In genomic region chr13:59939886-59940285, GRCm38 (mm10) we compare ENCODE assay signal across 25 mouse cellular contexts.
DNase-seq lines count a peak whose midpoint lies in the region; ATAC-seq lines count a peak whose summit lies in the region.
"Had no signal": no experiment of that assay in that cellular context is flagged by ENCODE, and none has a peak within 500 bp of the region (broad histone marks: within the 10 kb centered on the region; RNA-seq: fewer than 3 reads in every experiment).

No protein-coding gene starts in this region.

- H3K4me3 ChIP-seq in limb, embryonic 12.5 days (replicated peaks), result no peak overlapping the region
- H3K4me3 ChIP-seq in limb, embryonic 10.5 days, result no peak overlapping the region
- no peak overlapping the region for H3K4me3 ChIP-seq in limb, embryonic 13.5 days
- H3K4me3 ChIP-seq: embryonic facial prominence, embryonic 10.5 days; embryonic facial prominence, embryonic 12.5 days; forebrain, embryonic 13.5 days; forebrain, embryonic 15.5 days had no signal

- H3K27ac ChIP-seq in limb, embryonic 12.5 days, result no peak overlapping the region
- H3K27ac ChIP-seq in limb, embryonic 10.5 days, result no peak overlapping the region
- no peak overlapping the region for H3K27ac ChIP-seq in limb, embryonic 13.5 days
- H3K27ac ChIP-seq: embryonic facial prominence, embryonic 10.5 days; embryonic facial prominence, embryonic 12.5 days; forebrain, embryonic 13.5 days; forebrain, embryonic 15.5 days had no signal

- no peak for DNase-seq in limb, embryonic 10.5 days (ENCODE audit: low spot score)
- peak; percentile 1 for DNase-seq in 416B (ENCODE audit: low read depth)
- DNase-seq in forelimb bud, embryonic 11.5 days (ENCODE audit: low read depth, low spot score), result peak; percentile 39
- no peak for DNase-seq in natural killer cell, adult 2 months (ENCODE audit: low spot score in 2 of 2)
- no peak for DNase-seq in gastrocnemius, postnatal 36 days
- DNase-seq: adrenal gland, adult 8-10 months; adrenal gland, postnatal 14 days; adrenal gland, postnatal 36 days; B cell, adult 2 months; cerebellum, adult 11-12 months; cerebellum, adult 2 months; cerebellum, adult 9-10 months; cerebellum, postnatal 10 days; cerebellum, postnatal 25 days had no signal

- peaks cover 26% of the 10 kb centered on the region for H3K4me1 ChIP-seq in limb, embryonic 12.5 days (replicated peaks)
- H3K4me1 ChIP-seq in limb, embryonic 10.5 days, result peaks cover 45% of the 10 kb centered on the region
- H3K4me1 ChIP-seq in limb, embryonic 13.5 days, result peaks cover 26% of the 10 kb centered on the region

- no peaks in the 10 kb centered on the region for H3K9me3 ChIP-seq in limb, embryonic 12.5 days
- H3K9me3 ChIP-seq in limb, embryonic 10.5 days (replicated peaks), result no peaks in the 10 kb centered on the region
- no peaks in the 10 kb centered on the region for H3K9me3 ChIP-seq in limb, embryonic 13.5 days
- H3K9me3 ChIP-seq: embryonic facial prominence, embryonic 10.5 days; embryonic facial prominence, embryonic 12.5 days; forebrain, embryonic 13.5 days; forebrain, embryonic 15.5 days had no signal

- intact Hi-C loops in gastrocnemius, postnatal 36 days (cut with DNase I), result no loop called here

- H3K36me3 ChIP-seq in limb, embryonic 12.5 days, result no peaks in the 10 kb centered on the region
- no peaks in the 10 kb centered on the region for H3K36me3 ChIP-seq in limb, embryonic 10.5 days
- H3K36me3 ChIP-seq in limb, embryonic 13.5 days, result no peaks in the 10 kb centered on the region
- H3K36me3 ChIP-seq: embryonic facial prominence, embryonic 10.5 days; embryonic facial prominence, embryonic 12.5 days; forebrain, embryonic 15.5 days; G1E had no signal

- no peak overlapping the region for H3K4me2 ChIP-seq in limb, embryonic 12.5 days
- no peak overlapping the region for H3K4me2 ChIP-seq in limb, embryonic 13.5 days (replicated peaks)
- H3K4me2 ChIP-seq: embryonic facial prominence, embryonic 12.5 days; forebrain, embryonic 13.5 days; forebrain, embryonic 15.5 days had no signal

- H3K9ac ChIP-seq in limb, embryonic 12.5 days (replicated peaks), result no peak overlapping the region
- H3K9ac ChIP-seq in limb, embryonic 13.5 days, result no peak overlapping the region
- H3K9ac ChIP-seq: embryonic facial prominence, embryonic 12.5 days; forebrain, embryonic 13.5 days; forebrain, embryonic 15.5 days had no signal

- no peaks in the 10 kb centered on the region; the same call in 1 of the 2 replicates for H3K27me3 ChIP-seq in limb, embryonic 12.5 days
- peaks cover 13% of the 10 kb centered on the region; the same call in 1 of the 2 replicates for H3K27me3 ChIP-seq in limb, embryonic 10.5 days (ENCODE audit: low read depth, poor library complexity, severe bottlenecking)
- no peaks in the 10 kb centered on the region for H3K27me3 ChIP-seq in limb, embryonic 13.5 days
- H3K27me3 ChIP-seq: CH12.LX; forebrain, embryonic 15.5 days; Patski had no signal

- ATAC-seq in limb, embryonic 12.5 days (ENCODE audit: insufficient number of reproducible peaks, insufficient read depth, low FRiP score, low TSS enrichment, low read depth), result 0 out of 2 replicates have a peak, but pooled peaks have one; percentile 8
- ATAC-seq in limb, embryonic 13.5 days (ENCODE audit: low FRiP score, low read depth), result 0 out of 2 replicates have a peak, but pooled peaks have one; percentile 41
- ATAC-seq: activated CD4-positive, CD25-positive, alpha-beta regulatory T cell, adult 4 months; CD4-positive, CD25-positive, alpha-beta regulatory T cell, adult 4 months; forebrain, embryonic 13.5 days; forebrain, embryonic 15.5 days; Patski had no signal

- WGBS in limb, embryonic 12.5 days, result 42% methylated on average over 5 of the region's 5 CpGs
- WGBS in limb, embryonic 10.5 days, result 56% methylated on average over 5 of the region's 5 CpGs
- 54% methylated on average over 5 of the region's 5 CpGs for WGBS in limb, embryonic 13.5 days

Comparison
In these comparisons a context has a peak if more than half of its experiments do, and no peak if none do; other contexts are left out.
1. DNase-seq: peak in 416B (single experiment) and forelimb bud, embryonic 11.5 days (single experiment); none in limb, embryonic 10.5 days (single experiment), natural killer cell, adult 2 months (0 of 2) and gastrocnemius, postnatal 36 days (0 of 2).